Mouse (Mus musculus) cerebral cortex, adult 2 months (tissue): ENCODE results near the gene Adnp.

Source experiments
- WGBS: fragments of 180-500 bp; shearing (Covaris S2); methylation state at CpG from one replicate; pipeline ENCODE4 v1.1.7; 2018; 5-methylcytosine and 5-hydroxymethylcytosine counted together

Gene Adnp

GRCm38 (mm10) chr2:168206725-168207644 is at the start of gene Adnp:
Gene Adnp (minus strand): TSS chr2:168207112.
- WGBS: 1% methylated on average over 73 of the region's 89 CpGs

GRCm38 (mm10) chr2:168256506-168256905 is 49.6 kb upstream of the Adnp start:
- 78% methylated on average over 3 of the region's 3 CpGs for WGBS

GRCm38 (mm10) chr2:168253822-168254221 is 46.9 kb upstream of the Adnp start:
- WGBS: 22% methylated on average over 7 of the region's 7 CpGs

- WGBS: 22% methylated on average over 16 of the region's 16 CpGs
Measured at GRCm38 (mm10) chr2:168252639-168253292, 45.9 kb upstream of the Adnp start.

DNA sequence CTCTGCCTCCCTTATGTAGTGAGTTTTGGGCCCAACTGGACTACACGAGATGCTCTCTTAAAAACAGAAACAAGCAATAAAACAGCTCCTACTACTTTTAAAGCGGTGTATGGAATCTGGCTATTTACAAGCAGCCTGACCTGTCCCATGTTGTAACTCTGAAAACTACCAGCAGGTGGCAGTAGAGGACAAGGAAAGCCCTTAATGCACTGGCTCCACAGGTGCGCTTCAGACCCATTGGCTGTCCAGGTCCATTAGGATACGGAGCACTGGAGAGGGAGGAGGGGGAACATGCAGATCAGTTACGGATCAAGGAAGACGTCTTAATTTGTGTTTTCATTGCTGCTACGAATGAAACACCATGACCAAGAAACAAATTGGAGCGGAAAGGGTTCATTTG is 43.4 kb upstream of the Adnp start:
- WGBS: 17% methylated on average over 8 of the region's 8 CpGs

GRCm38 (mm10) chr2:168248856-168249245 is 41.9 kb upstream of the Adnp start:
- 56% methylated on average over 2 of the region's 2 CpGs for WGBS

GRCm38 (mm10) chr2:168248167-168248855 is 41.4 kb upstream of the Adnp start:
- 55% methylated on average over 8 of the region's 8 CpGs for WGBS

DNA sequence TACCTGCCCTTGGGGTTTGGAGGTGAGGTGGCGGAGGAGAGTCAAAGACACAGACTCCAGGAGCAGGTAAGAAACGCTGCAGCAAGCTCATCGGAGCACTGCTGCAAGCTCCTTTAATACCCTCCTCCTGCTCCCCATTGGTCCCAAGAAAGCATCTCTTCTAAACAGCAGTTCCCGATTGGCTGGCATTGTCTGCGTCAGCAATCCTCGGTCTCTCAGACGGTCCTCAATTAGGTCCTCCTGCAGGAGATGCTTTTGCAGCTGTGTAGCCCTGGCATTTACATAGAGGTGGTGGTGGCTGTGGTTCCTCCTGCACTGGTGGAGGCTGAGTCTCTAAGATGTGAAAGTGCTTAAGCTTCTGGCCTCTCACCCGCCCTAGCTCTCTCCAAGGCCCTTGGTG is 38.7 kb upstream of the Adnp start:
- WGBS: 49% methylated on average over 8 of the region's 8 CpGs

DNA sequence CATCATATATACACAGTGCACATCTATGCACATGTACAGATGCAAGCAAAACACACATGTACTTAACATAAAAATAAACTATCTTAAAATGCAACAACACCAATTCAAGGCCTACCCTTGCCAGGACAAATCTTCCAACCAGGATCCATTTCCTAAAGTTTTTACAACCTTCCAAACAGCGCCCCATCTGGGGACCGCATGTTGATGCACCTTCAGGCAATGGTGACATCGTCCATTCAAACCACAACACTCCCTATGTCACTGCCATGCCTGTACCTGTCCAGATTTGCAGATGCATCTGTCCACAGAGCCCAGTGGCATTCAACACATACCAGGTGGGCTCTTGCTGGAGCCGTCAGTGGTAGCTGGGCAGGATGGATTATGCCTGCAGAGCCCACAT is 36.4 kb upstream of the Adnp start:
- WGBS: 78% methylated on average over 4 of the region's 4 CpGs

DNA sequence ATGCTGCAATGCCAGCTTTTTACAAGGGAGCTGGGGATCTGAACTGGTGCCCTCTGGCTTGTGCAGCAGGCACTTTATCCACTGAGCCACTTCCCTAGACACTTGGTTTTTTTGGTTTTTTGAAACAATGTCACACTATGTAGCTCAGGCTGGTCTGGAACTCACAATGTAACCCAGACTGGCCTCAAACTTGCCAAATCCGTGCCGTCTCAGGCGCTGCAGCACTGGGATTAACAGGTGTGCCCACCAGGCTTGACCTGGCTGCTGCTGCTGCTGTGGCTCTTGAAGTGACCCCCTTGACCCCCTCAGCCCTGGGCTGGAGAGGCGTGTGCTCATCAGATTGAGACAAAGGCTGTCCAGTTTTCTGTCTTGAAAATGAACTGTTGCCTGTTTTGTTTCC is 31.4 kb upstream of the Adnp start:
- WGBS: 93% methylated on average over 4 of the region's 4 CpGs

DNA sequence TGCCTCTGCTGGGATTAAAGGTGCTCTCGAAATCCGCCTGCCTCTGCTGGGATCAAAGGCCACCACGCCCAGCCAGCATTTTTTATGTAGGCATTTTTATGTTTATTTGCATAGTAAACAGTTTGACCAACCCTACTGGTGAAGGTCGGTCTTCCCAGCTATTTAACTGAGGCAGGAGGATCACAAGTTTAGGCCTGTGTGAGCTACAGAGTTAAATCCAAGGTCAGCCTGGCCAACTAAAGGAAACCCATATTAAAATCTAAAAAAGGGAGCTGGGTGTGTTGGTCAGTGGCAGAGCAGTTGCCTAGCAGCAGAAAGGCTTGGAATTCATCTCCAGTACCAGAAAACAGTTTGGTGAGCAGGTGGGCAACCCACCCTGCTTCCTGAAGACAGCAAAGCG is 26.4 kb upstream of the Adnp start:
- 92% methylated on average over 5 of the region's 5 CpGs for WGBS

DNA sequence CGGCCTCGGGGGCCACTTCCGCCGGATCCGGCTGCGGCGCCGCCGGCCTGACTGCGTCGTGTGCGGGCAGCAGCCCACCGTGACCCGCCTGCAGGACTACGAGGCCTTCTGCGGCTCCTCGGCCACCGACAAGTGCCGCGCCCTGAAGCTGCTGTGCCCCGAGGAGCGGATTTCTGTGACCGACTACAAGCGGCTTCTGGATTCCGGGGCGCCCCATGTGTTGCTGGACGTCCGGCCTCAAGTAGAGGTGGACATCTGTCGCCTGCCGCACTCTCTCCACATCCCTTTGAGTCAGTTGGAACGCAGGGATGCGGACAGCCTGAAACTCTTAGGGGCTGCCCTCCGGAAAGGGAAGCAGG is 24.5 kb upstream of the Adnp start:
- 64% methylated on average over 33 of the region's 33 CpGs for WGBS

DNA sequence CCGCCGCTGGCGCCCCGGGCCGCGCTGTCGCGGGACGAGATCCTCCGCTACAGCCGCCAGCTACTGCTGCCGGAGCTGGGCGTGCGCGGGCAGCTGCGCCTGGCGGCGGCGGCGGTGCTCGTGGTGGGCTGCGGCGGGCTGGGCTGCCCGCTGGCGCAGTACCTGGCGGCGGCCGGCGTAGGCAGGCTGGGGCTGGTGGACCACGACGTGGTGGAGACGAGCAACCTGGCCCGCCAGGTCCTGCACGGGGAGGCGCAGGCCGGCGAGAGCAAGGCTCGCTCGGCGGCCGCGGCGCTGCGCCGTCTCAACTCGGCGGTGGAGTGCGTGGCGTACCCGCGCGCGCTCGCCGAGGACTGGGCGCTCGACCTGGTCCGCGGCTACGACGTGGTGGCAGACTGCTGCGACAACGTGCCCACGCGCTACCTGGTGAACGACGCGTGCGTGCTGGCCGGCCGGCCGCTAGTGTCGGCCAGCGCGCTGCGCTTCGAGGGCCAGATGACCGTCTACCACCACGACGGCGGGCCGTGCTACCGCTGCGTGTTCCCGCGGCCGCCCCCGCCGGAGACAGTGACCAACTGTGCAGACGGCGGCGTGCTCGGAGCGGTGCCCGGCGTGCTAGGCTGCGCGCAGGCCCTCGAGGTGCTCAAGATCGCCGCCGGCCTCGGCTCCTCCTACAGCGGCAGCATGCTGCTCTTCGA is 24.0 kb upstream of the Adnp start:
- 2% methylated on average over 105 of the region's 105 CpGs for WGBS

DNA sequence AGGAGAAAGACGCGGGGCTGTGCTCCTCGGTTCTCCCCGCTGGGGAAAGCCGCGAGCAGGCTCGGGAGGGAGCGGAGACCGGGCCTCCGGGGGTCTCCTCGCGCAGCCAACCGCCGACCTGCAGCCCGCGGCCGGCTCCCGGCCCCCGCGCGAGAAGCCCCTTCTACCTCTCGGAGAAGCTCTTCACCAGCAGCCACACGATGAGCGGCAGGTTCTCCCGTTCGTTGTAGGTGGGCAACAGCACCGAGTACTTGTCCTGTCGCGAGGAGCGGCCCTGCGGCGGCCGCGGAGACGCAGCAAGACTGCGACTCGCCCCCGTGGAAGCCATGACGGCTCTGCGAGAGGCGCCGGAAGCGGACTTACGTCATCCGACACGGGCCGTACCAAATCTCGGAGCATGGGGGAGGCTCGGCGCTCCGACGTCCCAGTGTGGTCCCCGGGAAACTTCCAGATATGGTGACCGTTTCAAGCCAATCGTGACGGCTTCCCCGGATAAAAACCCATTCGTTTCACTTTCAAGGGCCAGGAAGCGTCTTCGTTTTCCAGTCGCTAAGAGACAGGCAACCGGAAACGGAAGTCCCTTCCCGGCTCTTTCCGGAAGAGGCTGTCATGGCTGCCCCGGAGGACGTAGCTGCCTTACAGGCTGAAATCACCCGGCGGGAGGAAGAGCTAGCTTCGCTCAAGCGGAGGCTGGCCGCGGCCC is 23.3 kb upstream of the Adnp start, which contains the start of the genes Gm20716, Dpm1 and Mocs3:
Gene Gm20716, minus strand, starts transcription at position 339 of the 703 bp plus-strand sequence.
Gene Dpm1, minus strand, starts transcription at position 566 of the 703 bp plus-strand sequence.
Gene Mocs3, plus strand, starts transcription at position 597 of the 703 bp plus-strand sequence.
- under 1% methylated on average over 73 of the region's 73 CpGs for WGBS

- 13% methylated on average over 41 of the region's 41 CpGs for WGBS
Measured at GRCm38 (mm10) chr2:168229116-168230025, 22.5 kb upstream of the Adnp start.

GRCm38 (mm10) chr2:168223326-168223725 is 16.4 kb upstream of the Adnp start:
- WGBS: 68% methylated on average over 6 of the region's 6 CpGs

- 53% methylated on average over 5 of the region's 5 CpGs for WGBS
Measured at GRCm38 (mm10) chr2:168213788-168214397, 7.0 kb upstream of the Adnp start.

DNA sequence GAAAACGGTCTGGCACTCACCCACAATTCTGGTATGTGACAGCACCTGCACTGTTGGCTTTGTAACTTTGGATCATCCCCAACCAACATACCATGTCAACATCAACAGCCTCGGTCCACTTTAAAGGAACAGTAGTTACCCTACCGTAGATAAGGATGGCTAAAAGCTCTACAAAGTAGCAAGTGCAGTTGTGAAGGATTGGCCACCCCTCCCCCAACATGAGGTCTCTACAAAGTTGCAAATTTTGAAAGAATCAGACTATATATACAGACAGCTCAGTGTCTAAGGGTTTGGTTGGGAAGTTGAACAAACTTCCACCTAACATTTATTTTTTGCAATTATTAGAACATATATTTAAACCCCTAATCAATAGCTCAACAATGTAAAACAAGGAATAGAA is 971 bp upstream of the Adnp start:
- 91% methylated on average over 3 of the region's 3 CpGs for WGBS
